Mouse (Mus musculus) bone marrow, adult 2 months (tissue): ENCODE measurements around the gene Dnmbp.

Source experiments
- CTCF ChIP-seq: fragments of 200-500 bp; IDR thresholded peaks from 2 replicates; pipeline ENCODE4 v1.5.1; 2011; ENCODE audit warnings: low read length, control low read depth; ENCODE audit not compliant: control insufficient read depth, insufficient read depth
- POLR2A ChIP-seq: fragments of 200-500 bp; IDR thresholded peaks from 2 replicates; pipeline ENCODE4 v1.6.1; 2011; ENCODE audit warnings: low read depth, mild to moderate bottlenecking, control low read depth, low read length, borderline replicate concordance; ENCODE audit not compliant: control insufficient read depth

GRCm38 (mm10) chr19:43850026-43850425 lies 90.0 kb downstream of the Dnmbp start:
- TF ChIP-seq POLR2A (no peak), CTCF (no peak)
